Mouse (Mus musculus) CH12.LX (cell line): ENCODE measurements around the gene Mindy3. TPM values are rescaled to one million over a fixed set of nuclear protein-coding genes. Genes with fewer than 3 reads are reported as not detected.
A peak's percentile ranks its signal among the peaks of the same experiment; 100 is the strongest.

ENCODE experiments used
- DNase-seq: peaks from one replicate; pipeline ENCODE4 v3.0.0-alpha.2; 2013; ENCODE audit errors: extremely low read depth
- H3K27ac ChIP-seq: 2 replicates; pipeline ENCODE4 v1.5.1; 2012; ENCODE audit warnings: low read depth, mild to moderate bottlenecking, control low read depth, moderate library complexity; ENCODE audit not compliant: insufficient read depth
- H3K27me3 ChIP-seq: replicated peaks from 2 replicates; pipeline ENCODE3; 2012; ENCODE audit warnings: inconsistent platforms
- H3K36me3 ChIP-seq, 2 experiments: replicated peaks in 1 of 2; 2 replicates each; pipeline versions ENCODE3 to v1.6.1; 2012; ENCODE audit warnings: inconsistent platforms in 1 of 2, low read length in 1 of 2, mild to moderate bottlenecking in 1 of 2, mixed read lengths in 1 of 2, moderate library complexity in 1 of 2; ENCODE audit not compliant: control insufficient read depth in 1 of 2, insufficient read depth in 1 of 2
- H3K4me1 ChIP-seq, 2 experiments: 2 replicates each; pipeline ENCODE4 v1.6.1; 2012; ENCODE audit warnings: inconsistent platforms in 1 of 2, moderate library complexity in 1 of 2; ENCODE audit not compliant: insufficient read depth in 2 of 2, control insufficient read depth in 1 of 2
- H3K4me2 ChIP-seq: 2 replicates; pipeline ENCODE4 v1.6.1; 2012; ENCODE audit warnings: low read depth, mild to moderate bottlenecking, control low read depth; ENCODE audit not compliant: poor library complexity, insufficient read depth, severe bottlenecking
- H3K4me3 ChIP-seq, 3 experiments: fragments of 150-350 bp in 1 of 3; sonication (generic) in 1 of 3; replicated peaks in 1 of 3; 2 replicates each; pipeline versions ENCODE3 to v1.5.1; 2011 to 2012; ENCODE audit warnings: low read depth in 2 of 3, low read length in 2 of 3, mild to moderate bottlenecking in 2 of 3, moderate library complexity in 2 of 3, control low read depth in 1 of 3, improper control_type of control experiment in 1 of 3, inconsistent platforms in 1 of 3, mixed read lengths in 1 of 3; ENCODE audit not compliant: poor library complexity in 1 of 3
- H3K79me2 ChIP-seq: replicated peaks from 2 replicates; pipeline ENCODE4 v1.6.1; 2012; ENCODE audit warnings: mild to moderate bottlenecking, moderate library complexity; ENCODE audit not compliant: control insufficient read depth, poor library complexity, insufficient read depth, severe bottlenecking; ENCODE audit errors: extremely low read depth
- H3K9ac ChIP-seq: 2 replicates; pipeline ENCODE4 v1.6.1; 2012; ENCODE audit warnings: low read depth, mild to moderate bottlenecking, control low read depth, moderate library complexity; ENCODE audit not compliant: insufficient read depth
- H3K9me3 ChIP-seq: replicated peaks from 2 replicates; pipeline ENCODE3; 2012; ENCODE audit warnings: low read length, inconsistent platforms, mixed read lengths
- CHD1 ChIP-seq: IDR thresholded peaks from 2 replicates; pipeline ENCODE4 v1.6.1; 2012; ENCODE audit warnings: low read depth, low read length, improper control_type of control experiment, inconsistent platforms
- CHD2 ChIP-seq: IDR thresholded peaks from 2 replicates; pipeline ENCODE4 v1.6.1; 2011; ENCODE audit warnings: low read length, improper control_type of control experiment
- CTCF ChIP-seq, 2 experiments: IDR thresholded peaks in 1 of 2; conservative IDR thresholded peaks in 1 of 2; 2 replicates each; pipeline ENCODE4 v1.5.1; 2011 to 2012; ENCODE audit warnings: low read depth in 2 of 2, low read length in 2 of 2, improper control_type of control experiment in 1 of 2, inconsistent platforms in 1 of 2, mild to moderate bottlenecking in 1 of 2, moderate library complexity in 1 of 2
- E2F4 ChIP-seq: IDR thresholded peaks from 2 replicates; pipeline ENCODE4 v1.6.1; 2011; ENCODE audit warnings: low read depth, low read length, improper control_type of control experiment; ENCODE audit not compliant: insufficient replicate concordance
- ELF1 ChIP-seq: IDR thresholded peaks from 2 replicates; pipeline ENCODE4 v1.6.1; 2014; ENCODE audit warnings: low read depth, mild to moderate bottlenecking, inconsistent platforms, low read length, improper control_type of control experiment
- ETS1 ChIP-seq: conservative IDR thresholded peaks from 2 replicates; pipeline ENCODE4 v1.6.1; 2012; ENCODE audit warnings: low read depth, mild to moderate bottlenecking, inconsistent platforms, low read length, improper control_type of control experiment, moderate library complexity
- IRF4 ChIP-seq: IDR thresholded peaks from 2 replicates; pipeline ENCODE4 v1.6.1; 2014; ENCODE audit warnings: low read depth, mild to moderate bottlenecking, inconsistent platforms, low read length, improper control_type of control experiment
- JUND ChIP-seq: conservative IDR thresholded peaks from 2 replicates; pipeline ENCODE4 v1.6.1; 2011; ENCODE audit warnings: low read depth, low read length, improper control_type of control experiment
- KAT2A ChIP-seq: IDR thresholded peaks from 2 replicates; pipeline ENCODE4 v1.6.1; 2012; ENCODE audit warnings: low read length, improper control_type of control experiment, inconsistent platforms; ENCODE audit not compliant: insufficient replicate concordance
- MAZ ChIP-seq: IDR thresholded peaks from 2 replicates; pipeline ENCODE4 v1.6.1; 2012; ENCODE audit warnings: low read depth, mild to moderate bottlenecking, inconsistent platforms, low read length, improper control_type of control experiment, moderate library complexity
- MEF2A ChIP-seq: IDR thresholded peaks from 2 replicates; pipeline ENCODE4 v1.6.1; 2014; ENCODE audit warnings: low read depth, mild to moderate bottlenecking, inconsistent platforms, low read length, improper control_type of control experiment, borderline replicate concordance
- MXI1 ChIP-seq: IDR thresholded peaks from 2 replicates; pipeline ENCODE4 v1.6.1; 2011; ENCODE audit warnings: mild to moderate bottlenecking, low read depth, low read length, improper control_type of control experiment
- MYC ChIP-seq: IDR thresholded peaks from 2 replicates; pipeline ENCODE4 v1.6.1; 2011; ENCODE audit warnings: low read depth, mild to moderate bottlenecking, improper control_type of control experiment, low read length
- NELFE ChIP-seq: IDR thresholded peaks from 2 replicates; pipeline ENCODE4 v1.6.1; 2011; ENCODE audit warnings: low read depth, low read length, improper control_type of control experiment
- POLR2A ChIP-seq: IDR thresholded peaks from 2 replicates; pipeline ENCODE4 v1.6.1; 2011; ENCODE audit warnings: low read depth, mild to moderate bottlenecking, improper control_type of control experiment, low read length
- POLR2AphosphoS2 ChIP-seq: IDR thresholded peaks from 2 replicates; pipeline ENCODE4 v1.6.1; 2011; ENCODE audit warnings: low read depth, low read length, improper control_type of control experiment
- RAD21 ChIP-seq: IDR thresholded peaks from 2 replicates; pipeline ENCODE4 v1.6.1; 2011; ENCODE audit warnings: low read depth, mild to moderate bottlenecking, low read length, improper control_type of control experiment, moderate library complexity
- SIN3A ChIP-seq: IDR thresholded peaks from 2 replicates; pipeline ENCODE4 v1.6.1; 2012; ENCODE audit warnings: low read length, improper control_type of control experiment, inconsistent platforms
- SMC3 ChIP-seq: IDR thresholded peaks from 2 replicates; pipeline ENCODE4 v1.6.1; 2011; ENCODE audit warnings: low read depth, low read length, improper control_type of control experiment
- TBP ChIP-seq: conservative IDR thresholded peaks from 2 replicates; pipeline ENCODE4 v1.6.1; 2011; ENCODE audit warnings: low read depth, low read length, improper control_type of control experiment
- UBTF ChIP-seq: IDR thresholded peaks from 2 replicates; pipeline ENCODE4 v1.6.1; 2012; ENCODE audit warnings: low read depth, mild to moderate bottlenecking, inconsistent platforms, low read length, improper control_type of control experiment, moderate library complexity
- USF1 ChIP-seq: IDR thresholded peaks from 2 replicates; pipeline ENCODE4 v1.6.1; 2014; ENCODE audit warnings: low read depth, mild to moderate bottlenecking, inconsistent platforms, low read length, improper control_type of control experiment
- ZC3H11A ChIP-seq: IDR thresholded peaks from 2 replicates; pipeline ENCODE4 v1.6.1; 2012; ENCODE audit warnings: low read depth, mild to moderate bottlenecking, inconsistent platforms, low read length, improper control_type of control experiment
- ZKSCAN1 ChIP-seq: IDR thresholded peaks from 2 replicates; pipeline ENCODE4 v1.6.1; 2012; ENCODE audit warnings: low read depth, inconsistent platforms, low read length, improper control_type of control experiment, borderline replicate concordance
- dilution Hi-C: fragments of 300-500 bp; cut with MboI; formaldehyde crosslinking; loops from 2 replicates; pipeline ENCODE4 v1.14.3; 2020; ENCODE audit warnings: low sequenced_read_pairs; ENCODE audit not compliant: extremely low pct_unique_long_range_greater_than_20kb, extremely low pct_ligation_motif_present
- in situ Hi-C: fragments of 300-500 bp; cut with MboI; formaldehyde crosslinking; loops from 3 replicates; pipeline ENCODE4 v1.14.3; 2019; ENCODE audit warnings: low sequenced_read_pairs, low pct_ligation_motif_present, low pct_unique_long_range_greater_than_20kb, mixed read lengths
- polyA plus RNA-seq: library from polyadenylated mRNA; unstranded; fragments of >175 nt; gene quantifications from 2 replicates; pipeline ENCODE4 v1.2.1, GENCODE M21; 2012; ENCODE audit warnings: low read depth; ENCODE audit not compliant: insufficient read length
- total RNA-seq, 2 experiments: library from RNA; depleted of rRNA; stranded (reverse); fragments of 300-350 nt in 1 of 2; fragments of >200 nt in 1 of 2; gene quantifications; 2 replicates each; pipeline ENCODE4 v1.2.3; 2012 to 2014

Gene Mindy3
- total and polyA plus RNA-seq, 3 experiments: 20.7 to 43.7 (median 33.8) TPM

DNA sequence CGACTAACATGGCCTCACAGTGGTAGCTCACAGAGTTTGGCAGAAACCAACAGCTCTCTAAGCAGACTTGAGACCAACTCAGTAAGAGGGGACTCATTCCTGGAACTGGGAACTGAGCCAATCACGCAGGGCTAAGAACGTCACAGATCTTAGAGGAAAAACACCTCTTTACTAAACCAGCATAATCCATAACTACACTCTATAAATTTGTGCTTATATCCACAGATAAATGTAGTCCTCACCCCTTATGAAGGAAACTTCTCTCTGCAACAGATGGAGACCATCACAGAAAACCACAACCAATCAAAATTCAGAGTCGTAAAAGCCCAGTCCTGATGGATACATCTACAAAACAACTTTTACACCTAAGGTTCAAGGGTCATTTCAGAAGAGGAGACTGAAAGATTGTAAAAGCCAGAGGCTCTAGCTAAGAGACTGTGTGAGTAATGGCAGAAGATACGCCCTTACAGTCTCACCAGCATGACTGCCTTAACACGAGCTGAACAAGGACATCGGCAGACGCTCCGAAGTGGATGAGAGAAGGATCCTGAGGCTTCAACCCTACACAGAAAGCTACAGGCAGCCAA, 114.1 kb downstream of the Mindy3 start:
- TF ChIP-seq ZKSCAN1 (no peak), ZC3H11A (no peak), POLR2AphosphoS2 (no peak), TBP (no peak), ELF1 (no peak), MXI1 (no peak), ETS1 (no peak), POLR2A (no peak), CHD2 (no peak), MAZ (no peak), IRF4 (no peak), USF1 (no peak), UBTF (no peak), SIN3A (no peak), MEF2A (no peak), E2F4 (no peak), JUND (no peak)
- Histone ChIP-seq H3K36me3 (no peaks in the 10 kb centered on the region), H3K27ac (no peak overlapping the region), H3K4me3 (no peak overlapping the region), H3K9me3 (no peaks in the 10 kb centered on the region), H3K27me3 (peaks cover 5% of the 10 kb centered on the region), H3K4me1 (0 out of 4 replicates have a peak, but pooled peaks cover 0 to 8% of the 10 kb centered on the region in 2 experiments), H3K4me2 (no peak overlapping the region), H3K79me2 (no peaks in the 10 kb centered on the region), H3K9ac (no peak overlapping the region)
- in situ Hi-C loops (loop anchor here (25.0 kb wide), 1 partner anchor 293 kb away; no protein-coding TSS in a partner anchor), dilution Hi-C loops (no loop called here)
- DNase-seq: no peak

DNA sequence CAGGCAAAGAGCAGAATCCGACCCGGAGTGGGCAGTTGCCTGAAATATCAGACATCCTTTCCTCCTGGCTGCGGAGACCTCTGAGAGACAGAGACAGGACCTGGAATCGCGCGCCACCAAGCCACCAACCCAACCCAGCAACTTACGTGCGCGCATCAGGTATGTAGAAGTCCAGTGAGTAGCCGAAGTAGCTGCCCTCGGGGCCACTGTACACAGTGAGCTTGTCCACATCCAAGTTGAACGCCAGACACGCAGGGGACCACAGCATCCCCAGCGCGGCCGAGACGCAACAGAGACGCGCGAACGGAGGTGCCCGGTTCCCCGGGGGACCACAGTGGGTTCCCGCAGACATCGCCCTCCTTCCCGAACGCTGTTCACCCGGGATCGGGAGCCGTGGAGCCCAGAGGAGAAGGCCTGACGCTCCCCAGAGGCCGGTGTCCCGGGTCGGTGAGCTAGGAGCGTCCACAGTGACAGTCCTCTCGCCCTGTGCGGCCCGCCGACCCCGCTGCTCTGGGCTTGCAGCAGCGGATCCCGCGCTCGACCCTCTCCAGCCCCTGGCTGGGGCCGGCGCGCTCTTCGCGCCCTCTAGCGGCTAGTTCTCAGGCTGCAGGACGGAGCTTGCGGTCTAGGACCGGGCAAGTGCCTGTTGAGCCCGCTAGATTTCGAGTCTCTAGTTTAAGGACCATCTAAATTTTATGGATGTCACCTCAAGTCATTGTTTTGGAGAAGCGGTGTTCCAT, 117.7 kb downstream of the Mindy3 start, which contains the start of gene Itga8:
Itga8 (minus strand) TSS at position 492 of the 740 bp plus-strand sequence.
- DNase-seq: peak; percentile 64
- H3K4me3 ChIP-seq: peak within 1 kb of the TSS; percentile 25 to 55 (median 39)
- H3K27ac ChIP-seq: no peak within 1 kb of the TSS
- H3K36me3 ChIP-seq: no peaks in the 10 kb centered on the region
- H3K4me1 ChIP-seq: 0 out of 4 replicates have a peak, but pooled peaks cover 2 to 5% of the 10 kb centered on the region in 2 experiments
- no peaks in the 10 kb centered on the region for H3K9me3 ChIP-seq
- in situ Hi-C loops: loop anchor here (25.0 kb wide), 1 partner anchor 289 kb away; no protein-coding TSS in a partner anchor
- peak within 1 kb of the TSS; percentile 48 for H3K4me2 ChIP-seq
- dilution Hi-C loops: no loop called here
- peaks cover 5% of the 10 kb centered on the region for H3K27me3 ChIP-seq
- TF ChIP-seq CHD2 (no peak), JUND (no peak), KAT2A (no peak), MYC (no peak), CTCF (conservative IDR thresholded peaks at IDR 0.05 in 1 of 2, IDR thresholded peaks at IDR 0.05 in 1 of 2; ENCODE audit: low read depth in 2 of 2, low read length in 2 of 2) (peak; percentile 39 to 90; a peak in 3 of 4 replicates), NELFE (no peak; the same call in 1 of the 2 replicates), SMC3 (peak; percentile 90), CHD1 (no peak), IRF4 (peak; percentile 43; the same call in 1 of the 2 replicates), RAD21 (peak; percentile 83), ZC3H11A (peak; percentile 36)
- no peaks in the 10 kb centered on the region for H3K79me2 ChIP-seq
- H3K9ac ChIP-seq: 0 out of 2 replicates have a peak within 1 kb of the TSS, but pooled peaks have one; percentile 1
